Mouse (Mus musculus): Measurements from ENCODE around the gene Coq7. TPM values are rescaled to one million over a fixed set of nuclear protein-coding genes. Genes with fewer than 3 reads are reported as not detected.

The Coq7 gene
- polyA plus RNA-seq, 1 experiment = 56.3 TPM

DNA sequence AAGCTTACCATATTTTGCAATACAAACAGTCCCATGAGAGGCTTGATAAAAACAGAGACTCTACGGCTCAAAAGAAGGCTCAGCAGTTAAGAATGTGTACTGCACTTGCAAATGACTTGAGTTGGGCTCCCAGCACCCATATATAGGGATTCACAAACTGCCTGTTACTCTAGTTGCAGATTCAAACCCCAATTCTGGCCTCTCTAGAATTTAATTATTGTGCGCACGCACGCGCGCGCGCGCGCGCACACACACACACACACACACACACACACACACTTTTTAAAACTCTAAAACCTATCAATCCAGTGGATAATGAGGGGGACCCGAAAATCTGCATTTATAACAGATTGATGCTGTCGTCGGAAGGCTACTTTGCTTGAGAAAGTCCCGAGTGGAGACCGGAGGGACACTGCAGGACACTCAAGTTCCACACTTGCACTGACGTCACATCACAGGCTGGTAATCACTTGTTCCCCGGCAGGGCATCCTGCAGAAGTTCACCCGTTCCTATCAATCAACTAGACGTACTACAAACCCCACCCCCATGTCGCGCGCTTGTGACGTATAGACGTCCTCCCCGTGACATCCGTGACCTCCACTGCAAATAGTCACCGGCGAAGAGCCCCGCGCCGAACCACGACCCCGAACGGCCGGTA lies 508 bp downstream of the Coq7 start:
- peak; percentile 16; the same call in 1 of the 2 replicates for TF ChIP-seq CTCF (IDR thresholded peaks at IDR 0.05; ENCODE audit: borderline replicate concordance, extremely low read depth, insufficient read depth, insufficient read length)
- TF ChIP-seq POLR2A (IDR thresholded peaks at IDR 0.05; ENCODE audit: borderline replicate concordance, extremely low read depth, insufficient read depth, insufficient read length, poor library complexity, severe bottlenecking) = peak; percentile 49; the same call in 1 of the 2 replicates
- peak; percentile 98 for DNase-seq (ENCODE audit: low read depth)

DNA sequence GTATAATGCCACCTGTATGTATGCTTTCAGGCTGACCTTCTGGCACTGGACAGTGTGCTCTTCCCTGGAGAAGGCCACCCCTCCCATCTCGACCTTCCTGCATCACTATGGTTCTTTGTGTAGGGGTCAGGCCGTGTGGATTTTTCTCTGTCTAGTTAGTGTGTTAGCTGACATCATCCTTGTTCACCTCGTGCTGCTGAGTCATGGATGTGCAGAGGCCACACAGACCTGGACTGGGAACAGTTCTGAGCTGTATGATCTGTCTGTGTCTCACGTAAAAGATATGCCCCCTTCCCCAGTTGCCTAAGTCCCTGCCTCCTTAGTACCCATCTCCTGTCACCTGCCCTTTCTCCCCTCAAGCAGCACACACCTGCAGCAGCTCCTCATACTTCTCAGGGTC lies 6.2 kb downstream of the Coq7 start:
- no peak for DNase-seq (ENCODE audit: low read depth)
- TF ChIP-seq CTCF (IDR thresholded peaks at IDR 0.05; ENCODE audit: borderline replicate concordance, extremely low read depth, insufficient read depth, insufficient read length) (no peak), POLR2A (IDR thresholded peaks at IDR 0.05; ENCODE audit: borderline replicate concordance, extremely low read depth, insufficient read depth, insufficient read length, poor library complexity, severe bottlenecking) (no peak)

DNA sequence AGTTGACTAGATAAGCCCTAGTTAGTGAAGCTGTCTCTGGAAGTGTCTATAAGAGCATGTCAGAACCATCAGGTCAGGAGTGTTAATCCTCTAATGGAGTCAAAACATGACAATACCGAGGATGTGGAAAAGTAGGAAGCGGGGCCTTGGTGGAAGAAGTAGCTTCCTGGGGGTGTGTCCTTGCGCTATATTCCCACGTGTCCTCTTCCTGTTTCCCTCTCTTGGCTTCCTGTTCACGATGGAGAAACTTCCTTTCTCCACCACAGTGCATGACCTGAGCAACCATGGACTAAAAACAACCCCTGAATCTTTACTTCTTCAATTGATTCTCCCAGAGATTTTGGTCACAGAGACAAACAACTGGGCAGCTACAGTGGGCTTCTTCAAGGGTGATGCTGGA lies 11.1 kb downstream of the Coq7 start:
- no peak for DNase-seq (ENCODE audit: low read depth)
- TF ChIP-seq CTCF (IDR thresholded peaks at IDR 0.05; ENCODE audit: borderline replicate concordance, extremely low read depth, insufficient read depth, insufficient read length) (no peak), POLR2A (IDR thresholded peaks at IDR 0.05; ENCODE audit: borderline replicate concordance, extremely low read depth, insufficient read depth, insufficient read length, poor library complexity, severe bottlenecking) (no peak)

DNA sequence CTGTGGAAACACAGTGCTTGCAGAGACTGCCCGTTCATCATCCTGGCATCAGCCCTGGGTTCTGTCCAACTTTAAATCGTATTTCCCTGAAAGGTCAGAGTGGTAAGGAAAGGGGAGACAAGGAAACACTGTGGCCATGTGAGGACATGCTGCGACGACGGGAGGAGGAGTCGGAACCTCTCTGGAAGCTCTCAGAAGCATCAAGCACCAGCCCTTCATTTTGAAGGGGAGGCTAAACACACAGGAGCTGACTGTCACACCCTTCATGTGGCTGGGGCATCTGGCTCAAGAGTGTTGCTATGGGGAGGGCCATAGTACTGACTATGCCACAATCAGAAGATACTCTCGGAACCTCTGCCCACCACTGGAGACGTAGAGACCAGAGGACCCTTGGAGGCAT lies 13.5 kb downstream of the Coq7 start:
- no peak for TF ChIP-seq CTCF (IDR thresholded peaks at IDR 0.05; ENCODE audit: borderline replicate concordance, extremely low read depth, insufficient read depth, insufficient read length)
- TF ChIP-seq POLR2A (IDR thresholded peaks at IDR 0.05; ENCODE audit: borderline replicate concordance, extremely low read depth, insufficient read depth, insufficient read length, poor library complexity, severe bottlenecking) = no peak
- DNase-seq (ENCODE audit: low read depth) = no peak

DNA sequence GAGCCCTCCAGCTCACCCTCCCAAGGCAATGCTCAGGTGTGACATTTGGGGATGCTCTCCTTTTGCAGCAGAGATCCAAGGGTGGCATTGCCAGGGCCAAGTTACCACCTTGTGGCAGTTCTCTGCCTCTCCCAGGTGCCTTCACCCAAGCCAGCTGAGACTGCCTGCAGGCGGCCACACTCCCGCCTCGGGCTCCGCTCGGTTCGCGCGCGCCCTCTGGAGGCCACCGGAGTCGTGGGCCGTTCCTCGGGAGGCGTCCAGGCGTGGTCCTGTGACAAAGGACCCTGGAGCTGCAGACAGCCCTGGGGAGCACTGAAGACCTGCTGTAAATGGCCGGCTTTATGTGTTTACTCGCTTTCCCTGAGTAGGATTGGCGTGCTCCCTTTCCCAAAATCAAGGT lies 14.5 kb downstream of the Coq7 start:
- TF ChIP-seq CTCF (IDR thresholded peaks at IDR 0.05; ENCODE audit: borderline replicate concordance, extremely low read depth, insufficient read depth, insufficient read length) (peak; percentile 83), POLR2A (IDR thresholded peaks at IDR 0.05; ENCODE audit: borderline replicate concordance, extremely low read depth, insufficient read depth, insufficient read length, poor library complexity, severe bottlenecking) (no peak)
- peak; percentile 78 for DNase-seq (ENCODE audit: low read depth)

DNA sequence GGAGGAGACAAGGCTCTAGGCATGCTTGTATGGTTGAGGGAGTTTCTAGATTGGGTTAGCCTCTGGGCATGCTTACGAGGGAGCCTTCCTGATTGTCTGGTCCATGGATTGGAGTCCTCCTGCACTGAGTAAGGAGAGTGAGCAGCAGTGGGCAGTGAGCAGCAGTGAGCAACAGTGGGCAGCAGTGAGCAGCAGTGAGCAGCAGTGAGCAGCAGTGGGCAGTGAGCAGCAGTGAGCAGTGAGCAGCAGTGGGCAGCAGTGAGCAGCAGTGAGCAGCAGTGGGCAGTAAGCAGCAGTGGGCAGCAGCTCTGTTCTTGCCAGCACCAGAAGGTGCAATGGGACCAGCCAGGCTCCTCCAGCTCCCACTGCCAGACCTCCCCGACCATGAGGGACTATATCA lies 15.3 kb downstream of the Coq7 start:
- peak; percentile 53 for DNase-seq (ENCODE audit: low read depth)
- TF ChIP-seq CTCF (IDR thresholded peaks at IDR 0.05; ENCODE audit: borderline replicate concordance, extremely low read depth, insufficient read depth, insufficient read length) (peak; percentile 25; the same call in 1 of the 2 replicates), POLR2A (IDR thresholded peaks at IDR 0.05; ENCODE audit: borderline replicate concordance, extremely low read depth, insufficient read depth, insufficient read length, poor library complexity, severe bottlenecking) (no peak)

DNA sequence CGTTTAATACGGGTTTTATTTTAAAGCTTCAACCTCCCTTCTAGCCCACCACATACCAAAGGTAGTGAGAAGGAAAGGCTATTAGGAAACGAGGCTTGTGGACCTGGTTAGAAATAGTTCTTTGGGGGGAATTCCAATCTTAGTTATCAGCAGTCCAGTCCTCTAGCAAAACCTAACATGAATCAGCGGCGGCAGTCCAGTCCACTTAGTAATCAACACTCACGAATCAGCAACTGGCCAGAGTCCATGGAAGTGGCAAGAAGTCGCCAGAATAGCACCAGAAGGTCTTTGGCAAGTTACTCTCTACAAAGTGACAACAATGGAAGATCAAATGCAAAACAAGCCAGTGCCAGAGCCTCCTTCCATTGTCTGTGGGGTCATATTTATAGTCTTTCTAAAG lies 24.6 kb downstream of the Coq7 start:
- no peak for TF ChIP-seq CTCF (IDR thresholded peaks at IDR 0.05; ENCODE audit: borderline replicate concordance, extremely low read depth, insufficient read depth, insufficient read length)
- TF ChIP-seq POLR2A (IDR thresholded peaks at IDR 0.05; ENCODE audit: borderline replicate concordance, extremely low read depth, insufficient read depth, insufficient read length, poor library complexity, severe bottlenecking) = no peak

DNA sequence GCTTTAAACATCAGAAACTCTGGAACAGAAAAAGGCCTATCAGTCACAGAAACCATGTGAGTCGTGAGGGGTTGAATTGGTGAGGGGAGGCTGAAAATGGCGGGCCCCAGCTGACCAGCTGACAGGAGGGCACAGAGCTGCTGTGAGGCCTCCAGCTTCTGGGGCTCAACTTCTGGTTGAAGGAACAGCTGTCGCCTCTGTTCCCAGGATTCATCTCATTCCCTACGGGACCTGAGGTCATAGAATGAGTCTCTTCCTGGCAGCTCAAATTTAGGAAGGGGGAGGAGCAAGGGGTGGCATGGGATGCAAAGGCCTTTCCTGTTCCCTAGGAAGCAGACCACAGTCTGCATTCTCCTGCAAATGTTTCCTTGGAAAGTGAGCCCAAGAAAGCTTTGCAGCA lies 29.3 kb downstream of the Coq7 start:
- DNase-seq (ENCODE audit: low read depth) = no peak
- TF ChIP-seq CTCF (IDR thresholded peaks at IDR 0.05; ENCODE audit: borderline replicate concordance, extremely low read depth, insufficient read depth, insufficient read length) (no peak), POLR2A (IDR thresholded peaks at IDR 0.05; ENCODE audit: borderline replicate concordance, extremely low read depth, insufficient read depth, insufficient read length, poor library complexity, severe bottlenecking) (no peak)

More for the DNA sequence above, 24.6 kb downstream of the Coq7 start:
- no peak for DNase-seq (ENCODE audit: low read depth)

DNA sequence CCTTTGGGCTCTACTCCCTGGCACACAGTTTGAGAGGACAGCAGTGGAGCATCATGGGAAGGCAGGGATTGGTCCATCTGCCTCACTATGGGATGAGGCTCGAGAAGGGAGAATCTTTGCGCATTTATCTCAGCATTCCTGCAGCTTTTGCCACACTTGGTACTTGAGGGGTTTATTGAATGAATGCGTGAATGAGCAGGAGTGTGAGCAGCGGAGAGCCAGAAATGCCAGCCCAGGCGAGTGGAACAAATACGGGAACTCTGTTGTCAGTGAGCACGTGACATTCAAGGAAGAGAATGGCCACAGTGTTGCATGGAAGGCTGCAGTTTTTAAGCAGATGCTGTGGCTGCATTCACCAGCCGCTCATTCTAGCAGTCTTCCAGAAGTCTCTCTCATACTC lies 30.8 kb downstream of the Coq7 start:
- TF ChIP-seq POLR2A (IDR thresholded peaks at IDR 0.05; ENCODE audit: borderline replicate concordance, extremely low read depth, insufficient read depth, insufficient read length, poor library complexity, severe bottlenecking) (no peak), CTCF (IDR thresholded peaks at IDR 0.05; ENCODE audit: borderline replicate concordance, extremely low read depth, insufficient read depth, insufficient read length) (no peak)
- DNase-seq (ENCODE audit: low read depth) = peak; percentile 39

DNA sequence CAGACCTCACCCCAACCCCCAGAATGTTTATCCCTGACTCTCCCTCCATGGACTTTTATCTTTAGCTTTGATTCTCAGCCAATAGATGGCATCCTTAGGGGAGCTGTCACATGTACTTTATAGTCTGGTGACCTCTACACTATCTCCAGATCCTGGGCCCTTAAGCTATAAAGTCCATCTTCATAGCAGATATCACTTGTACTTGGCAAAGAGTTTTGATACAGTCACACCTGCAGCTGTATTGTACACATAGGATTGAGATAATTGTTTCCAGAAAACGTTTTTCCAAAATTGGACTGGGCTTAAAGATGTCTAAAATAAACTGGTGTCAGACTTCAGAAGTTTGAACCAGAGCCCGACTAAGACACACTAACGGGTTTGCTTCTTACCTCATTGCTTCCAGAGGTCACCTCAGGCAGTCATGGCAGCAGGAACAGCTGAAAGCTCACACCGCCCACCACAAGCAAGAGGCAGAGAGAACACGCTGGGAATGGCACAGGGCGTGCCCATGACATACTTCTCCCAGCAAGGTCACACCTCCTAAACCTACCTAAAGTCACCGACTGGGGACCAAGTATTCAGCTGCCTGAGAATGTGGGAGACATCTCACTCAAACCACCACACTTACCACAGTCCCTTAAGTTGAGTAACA lies 33.2 kb downstream of the Coq7 start:
- TF ChIP-seq POLR2A (IDR thresholded peaks at IDR 0.05; ENCODE audit: borderline replicate concordance, extremely low read depth, insufficient read depth, insufficient read length, poor library complexity, severe bottlenecking) = no peak
- no peak for DNase-seq (ENCODE audit: low read depth)

DNA sequence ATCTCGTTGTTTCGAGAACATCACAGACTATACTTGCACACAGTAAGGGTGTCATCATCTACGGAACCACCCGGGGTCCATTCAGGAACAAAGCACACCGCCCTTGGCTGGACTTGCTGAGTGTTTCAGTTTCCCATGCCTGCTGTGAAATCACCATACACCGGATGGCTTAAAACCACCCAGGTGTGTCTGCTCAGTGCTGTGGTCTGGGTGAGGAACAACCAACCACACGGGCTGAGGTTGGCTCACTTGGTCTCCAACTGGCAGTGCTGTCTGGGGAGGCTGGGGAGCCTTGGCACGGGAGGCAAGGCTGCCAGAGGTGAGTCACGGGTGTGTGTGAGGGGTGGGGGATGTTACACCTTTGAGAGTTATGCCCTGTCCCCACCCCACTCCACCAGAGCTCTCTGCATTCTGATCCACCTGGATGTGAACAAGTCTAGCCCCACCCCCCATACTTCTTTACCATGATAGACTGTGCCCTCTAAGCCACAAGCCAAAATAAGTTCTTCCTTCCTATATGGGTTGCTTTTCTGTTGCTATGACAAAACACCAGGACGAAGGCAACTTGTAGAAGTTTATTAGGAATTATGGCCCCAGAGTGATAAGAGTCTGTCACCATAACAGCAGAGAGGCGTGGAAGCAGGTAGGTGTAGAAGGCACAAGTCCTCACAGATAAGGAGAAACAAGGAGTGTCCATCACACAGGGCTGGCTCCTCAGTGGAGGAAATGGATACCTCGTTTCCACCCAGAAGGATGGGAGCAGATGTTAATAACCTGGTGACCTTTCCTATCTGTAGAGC lies 34.0 kb downstream of the Coq7 start:
- no peak for DNase-seq (ENCODE audit: low read depth)
- TF ChIP-seq POLR2A (IDR thresholded peaks at IDR 0.05; ENCODE audit: borderline replicate concordance, extremely low read depth, insufficient read depth, insufficient read length, poor library complexity, severe bottlenecking) (no peak), CTCF (IDR thresholded peaks at IDR 0.05; ENCODE audit: borderline replicate concordance, extremely low read depth, insufficient read depth, insufficient read length) (no peak)
